Mouse (Mus musculus): Measurements from ENCODE around the gene Smim13. TPM values are rescaled to one million over a fixed set of nuclear protein-coding genes. Genes with fewer than 3 reads are reported as not detected.

Gene Smim13
- polyA plus RNA-seq, 1 experiment from 2014 or later = 22.4 TPM

DNA sequence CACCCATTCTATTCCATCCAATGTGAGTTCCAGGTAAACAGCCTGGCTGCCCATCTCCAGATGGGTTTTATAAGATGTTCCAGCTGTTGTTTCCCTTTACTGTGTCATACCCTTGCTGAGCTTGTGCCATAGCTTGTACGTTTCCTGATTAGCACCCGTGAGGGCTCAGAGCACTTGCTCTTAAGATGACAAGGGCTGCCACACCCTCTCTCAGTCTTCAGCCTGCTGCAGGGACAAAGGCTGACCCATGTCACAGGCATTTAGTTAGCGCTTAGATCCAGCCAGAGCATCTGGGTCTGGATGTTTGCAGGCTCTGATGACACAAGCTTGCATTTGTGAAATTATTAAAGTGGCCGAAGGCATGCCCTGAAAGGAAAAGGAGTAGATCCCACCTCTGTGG, 50.4 kb downstream of the Smim13 start:
- Histone ChIP-seq H3K9ac (no peak overlapping the region), H3K27me3 (no peaks in the 10 kb centered on the region), H3K27ac (replicated peaks) (no peak overlapping the region), H3K9me3 (no peaks in the 10 kb centered on the region), H3K36me3 (no peaks in the 10 kb centered on the region), H3K4me3 (no peak overlapping the region), H3K4me2 (no peak overlapping the region), H3K4me1 (replicated peaks) (peaks cover 23% of the 10 kb centered on the region)
- WGBS = 50% methylated on average over 4 of the region's 4 CpGs
- ATAC-seq (ENCODE audit: low read depth) = no peak

DNA sequence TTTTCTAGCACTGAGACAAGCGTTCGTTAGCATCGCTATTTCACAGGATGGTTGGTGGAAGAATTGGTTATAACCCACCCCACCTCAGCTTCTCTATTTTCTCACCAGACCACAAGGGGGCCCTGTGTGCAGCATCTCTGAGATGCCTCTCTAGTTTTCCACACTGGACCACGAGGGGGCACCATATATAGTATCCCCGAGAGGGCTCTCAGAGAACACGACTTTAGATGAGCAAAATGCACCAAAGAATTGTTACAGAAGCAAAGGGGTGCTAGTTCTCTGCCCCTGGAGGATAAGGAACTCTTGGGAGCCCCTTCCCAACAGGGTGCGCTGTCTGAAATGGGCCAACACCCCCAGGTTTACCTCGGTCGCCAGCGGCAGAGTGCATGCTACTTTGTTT, 53.1 kb downstream of the Smim13 start:
- Histone ChIP-seq H3K36me3 (no peaks in the 10 kb centered on the region), H3K4me3 (no peak overlapping the region), H3K9ac (no peak overlapping the region), H3K9me3 (no peaks in the 10 kb centered on the region), H3K4me2 (no peak overlapping the region), H3K27me3 (no peaks in the 10 kb centered on the region), H3K4me1 (replicated peaks) (peaks cover 10% of the 10 kb centered on the region), H3K27ac (replicated peaks) (no peak overlapping the region)
- 67% methylated on average over 10 of the region's 10 CpGs for WGBS
- no peak for ATAC-seq (ENCODE audit: low read depth)

DNA sequence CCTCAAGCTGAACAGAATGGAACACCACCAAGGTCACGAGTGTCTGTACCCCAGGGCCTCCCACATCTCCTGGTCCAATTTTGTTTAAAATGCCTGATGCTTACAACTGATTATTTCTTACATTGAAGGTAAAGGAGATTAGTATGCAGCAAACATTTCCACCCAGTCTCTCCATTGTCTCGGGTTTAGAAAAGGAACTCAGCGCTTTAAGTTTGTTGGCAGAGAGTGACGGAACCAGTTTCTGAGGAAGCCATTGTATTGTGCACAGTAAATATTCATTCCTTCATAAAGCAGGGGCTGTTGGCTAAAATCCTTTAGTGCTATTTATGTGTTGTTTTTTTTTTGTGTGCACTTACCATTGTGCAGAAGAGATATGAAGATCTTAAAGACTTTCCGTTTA, 71.1 kb downstream of the Smim13 start:
- H3K4me3 ChIP-seq = no peak overlapping the region
- H3K27ac ChIP-seq (replicated peaks) = peak overlapping the region; percentile 72
- ATAC-seq (ENCODE audit: low read depth) = no peak
- no peaks in the 10 kb centered on the region for H3K9me3 ChIP-seq
- WGBS = 46% methylated on average over 5 of the region's 5 CpGs
- H3K4me2 ChIP-seq = no peak overlapping the region
- H3K27me3 ChIP-seq = no peaks in the 10 kb centered on the region
- H3K36me3 ChIP-seq = peaks cover 24% of the 10 kb centered on the region
- no peak overlapping the region for H3K9ac ChIP-seq
- H3K4me1 ChIP-seq (replicated peaks) = peaks cover 9% of the 10 kb centered on the region

DNA sequence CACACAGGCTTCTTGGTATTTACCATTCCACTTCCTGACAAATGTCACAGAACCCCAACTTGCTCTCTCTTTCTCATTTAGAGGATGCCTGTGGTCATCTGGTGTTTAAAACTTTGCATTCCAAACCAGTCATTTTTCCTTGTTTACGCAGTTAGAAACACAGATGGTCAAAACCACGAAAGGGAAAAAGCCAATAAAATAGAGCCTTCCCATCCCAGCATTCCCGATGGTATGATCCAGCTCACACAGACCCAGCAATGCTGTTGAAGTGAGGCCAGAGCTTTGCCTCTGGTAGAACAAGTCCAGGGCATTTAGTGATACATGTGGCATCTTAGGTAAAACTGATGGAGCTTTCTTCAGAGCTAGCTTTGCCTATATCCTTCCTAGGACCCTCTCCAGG, 71.8 kb downstream of the Smim13 start:
- Histone ChIP-seq H3K4me3 (no peak overlapping the region), H3K9me3 (no peaks in the 10 kb centered on the region), H3K9ac (no peak overlapping the region)

DNA sequence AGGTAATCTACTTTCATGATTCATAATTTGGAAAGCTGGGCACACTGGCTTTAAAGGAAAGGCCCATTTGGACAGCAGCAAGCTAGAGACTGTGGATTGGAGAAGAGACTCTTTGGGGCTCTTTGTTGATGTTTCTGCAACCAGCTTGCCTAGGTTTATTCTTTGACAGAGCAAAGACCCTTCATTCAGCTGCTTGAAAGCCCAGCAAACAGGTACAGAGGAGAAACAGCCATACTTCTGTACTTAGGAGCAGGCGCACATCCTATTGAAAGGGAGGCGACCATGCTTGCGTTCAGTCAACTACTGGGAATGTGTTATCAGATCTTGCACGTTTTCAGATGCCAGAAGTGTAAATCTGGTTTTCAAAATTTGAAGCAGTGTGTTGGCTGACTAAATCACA, 75.0 kb downstream of the Smim13 start:
- H3K9ac ChIP-seq = no peak overlapping the region
- WGBS = 92% methylated on average over 4 of the region's 4 CpGs
- H3K9me3 ChIP-seq = no peaks in the 10 kb centered on the region
- no peak overlapping the region for H3K27ac ChIP-seq (replicated peaks)
- H3K4me2 ChIP-seq = no peak overlapping the region
- no peaks in the 10 kb centered on the region for H3K27me3 ChIP-seq
- peaks cover 31% of the 10 kb centered on the region for H3K4me1 ChIP-seq (replicated peaks)
- H3K36me3 ChIP-seq = no peaks in the 10 kb centered on the region
- no peak overlapping the region for H3K4me3 ChIP-seq
- no peak for ATAC-seq (ENCODE audit: low read depth)

More for the DNA sequence above, 71.8 kb downstream of the Smim13 start:
- 84% methylated on average over 3 of the region's 3 CpGs for WGBS
- peaks cover 9% of the 10 kb centered on the region for H3K4me1 ChIP-seq (replicated peaks)
- ATAC-seq (ENCODE audit: low read depth) = no peak
- no peak overlapping the region for H3K4me2 ChIP-seq
- H3K27ac ChIP-seq (replicated peaks) = peak overlapping the region; percentile 72
- H3K27me3 ChIP-seq = no peaks in the 10 kb centered on the region
- peaks cover 17% of the 10 kb centered on the region for H3K36me3 ChIP-seq

DNA sequence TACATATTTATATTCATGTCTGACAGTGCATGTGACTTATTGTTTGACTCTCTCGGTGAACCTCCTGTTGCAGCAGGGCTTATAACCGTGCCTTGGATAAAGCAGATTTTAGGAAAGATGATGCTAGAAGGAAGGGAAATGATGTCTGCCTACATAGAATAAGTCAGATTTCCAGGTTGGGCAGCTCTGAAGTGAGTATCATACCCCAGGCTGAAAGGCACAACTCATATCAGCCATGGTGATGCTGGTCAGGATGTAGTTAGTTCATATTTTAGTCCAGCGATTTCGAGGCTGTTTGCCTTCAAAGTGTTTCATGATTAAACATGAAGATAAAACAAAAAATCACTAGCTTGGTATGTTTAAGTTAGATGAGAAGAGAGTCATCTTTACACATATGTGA, 75.7 kb downstream of the Smim13 start:
- peaks cover 35% of the 10 kb centered on the region for H3K4me1 ChIP-seq (replicated peaks)
- no peaks in the 10 kb centered on the region for H3K36me3 ChIP-seq
- H3K4me3 ChIP-seq = no peak overlapping the region
- no peak overlapping the region for H3K9ac ChIP-seq
- WGBS = 81% methylated on average over 4 of the region's 4 CpGs
- H3K27ac ChIP-seq (replicated peaks) = no peak overlapping the region
- no peak overlapping the region for H3K4me2 ChIP-seq
- ATAC-seq (ENCODE audit: low read depth) = no peak
- no peaks in the 10 kb centered on the region for H3K9me3 ChIP-seq
- H3K27me3 ChIP-seq = no peaks in the 10 kb centered on the region

DNA sequence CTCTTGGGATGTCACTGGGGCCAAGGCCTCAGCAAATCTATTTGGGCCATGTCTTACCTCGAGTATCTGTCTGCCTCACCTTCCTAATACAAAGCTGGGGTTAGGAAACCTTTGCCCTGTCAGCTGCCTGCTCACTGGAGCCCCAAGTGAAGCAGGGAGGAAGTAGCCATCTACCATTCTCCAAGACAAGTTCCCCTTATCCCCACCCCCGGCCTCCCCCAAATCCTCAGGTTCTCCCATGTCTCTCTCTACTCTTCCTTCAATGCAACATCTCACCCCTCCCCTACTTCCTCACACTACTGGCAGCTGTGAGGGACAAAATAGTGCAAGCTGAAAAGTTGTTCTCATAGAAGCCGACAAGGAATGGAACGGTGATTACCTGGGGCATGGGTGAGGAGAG, 76.5 kb downstream of the Smim13 start:
- no peak overlapping the region for H3K4me2 ChIP-seq
- no peaks in the 10 kb centered on the region for H3K36me3 ChIP-seq
- H3K9me3 ChIP-seq = no peaks in the 10 kb centered on the region
- ATAC-seq (ENCODE audit: low read depth) = no peak
- no peak overlapping the region for H3K9ac ChIP-seq
- H3K27me3 ChIP-seq = no peaks in the 10 kb centered on the region
- H3K27ac ChIP-seq (replicated peaks) = no peak overlapping the region
- 91% methylated on average over 4 of the region's 4 CpGs for WGBS
- H3K4me3 ChIP-seq = no peak overlapping the region
- peaks cover 32% of the 10 kb centered on the region for H3K4me1 ChIP-seq (replicated peaks)

Other genes with a start within 250 kb of the Smim13 start
- 56.8 and 64.7 TPM in 2 replicates for gene Pak1ip1, start 248.8 kb upstream of the Smim13 start, polyA plus RNA-seq (2015; fragmentation: Nextera tagmentation; extraction: Ambion mirVana)
- gene Tmem14c, start 233.6 kb upstream of the Smim13 start, polyA plus RNA-seq (2015; fragmentation: Nextera tagmentation; extraction: Ambion mirVana) = 147 TPM in 2 replicates
- 0.25 and 0.84 TPM in 2 replicates for gene Mak, start 170.1 kb upstream of the Smim13 start, polyA plus RNA-seq (2015; fragmentation: Nextera tagmentation; extraction: Ambion mirVana)
- not detected in 2 replicates for gene Gcm2, start 138.8 kb upstream of the Smim13 start, polyA plus RNA-seq (2015; fragmentation: Nextera tagmentation; extraction: Ambion mirVana)
- not detected in 2 replicates for gene Sycp2l, start 135.5 kb upstream of the Smim13 start, polyA plus RNA-seq (2015; fragmentation: Nextera tagmentation; extraction: Ambion mirVana)
- gene Elovl2, start 29.4 kb upstream of the Smim13 start, polyA plus RNA-seq (2015; fragmentation: Nextera tagmentation; extraction: Ambion mirVana) = 36.4 and 43.4 TPM in 2 replicates
- gene Gm17364, start 24.1 kb downstream of the Smim13 start, polyA plus RNA-seq (2015; fragmentation: Nextera tagmentation; extraction: Ambion mirVana) = not detected in 2 replicates
- 13.7 and 14.7 TPM in 2 replicates for gene Nedd9, start 237.5 kb downstream of the Smim13 start, polyA plus RNA-seq (2015; fragmentation: Nextera tagmentation; extraction: Ambion mirVana)

Data from neural tube, embryonic 13.5 days (tissue).